Mouse (Mus musculus): ENCODE data around the gene Spic.

Spic gene

GRCm38 (mm10) chr10:88645448-88645847 lies 39.4 kb downstream of the Spic start:
- DNase-seq (ENCODE audit: low spot score in 2 of 2), result no peak

DNA sequence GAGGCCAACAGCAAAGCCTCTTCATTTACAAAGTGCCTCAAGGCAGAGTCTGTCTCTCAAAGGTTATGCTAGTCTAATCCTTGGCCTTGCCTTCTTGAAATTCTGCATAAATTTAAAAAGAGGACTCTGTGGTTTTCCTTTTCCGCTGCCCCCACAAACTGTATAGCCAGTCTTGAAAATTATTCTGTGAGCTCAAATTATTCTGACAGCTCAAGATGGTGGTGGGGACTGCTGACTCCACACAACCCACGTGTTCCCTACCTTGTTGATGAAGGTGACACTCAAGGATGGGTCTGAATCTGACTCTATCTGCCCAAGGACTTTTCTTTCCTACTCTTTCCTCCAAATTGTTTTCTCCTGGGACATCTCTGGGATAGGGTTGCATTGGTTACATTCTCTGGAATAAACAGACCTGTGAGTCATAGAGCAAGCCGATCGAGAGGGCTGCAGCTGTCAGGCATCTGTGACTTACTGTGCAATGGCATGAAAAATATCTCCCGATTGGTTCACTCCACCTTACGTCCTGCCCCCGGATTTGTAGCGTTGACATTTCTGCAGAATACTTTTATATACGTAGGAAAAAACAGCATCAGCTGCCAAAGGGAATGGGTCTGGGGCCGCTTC lies 53.4 kb downstream of the Spic start:
- no peak for DNase-seq (ENCODE audit: low spot score in 2 of 2)

GRCm38 (mm10) chr10:88630663-88631329 lies 54.0 kb downstream of the Spic start:
- no peak for DNase-seq (ENCODE audit: low spot score in 2 of 2)

DNA sequence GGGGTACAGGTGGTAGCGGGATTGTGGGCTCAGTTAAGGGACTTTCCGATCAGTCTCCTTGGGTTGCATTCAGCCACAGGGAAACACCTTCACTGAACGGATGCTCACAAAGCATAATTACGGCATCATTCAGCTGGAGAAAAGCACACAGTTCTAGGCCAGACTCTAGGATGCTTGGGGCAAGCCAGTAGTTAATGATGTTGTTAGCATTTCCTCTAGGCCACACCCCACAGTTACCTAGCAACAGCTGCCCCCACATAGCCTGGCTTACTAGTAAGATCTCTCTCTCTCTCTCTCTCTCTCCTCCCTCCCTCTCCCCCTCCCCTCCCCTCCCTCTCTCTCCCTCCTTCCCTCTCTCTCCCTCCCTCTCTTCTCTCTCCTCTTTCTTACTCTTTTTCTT lies 57.8 kb downstream of the Spic start:
- DNase-seq (ENCODE audit: low spot score in 2 of 2), result no peak

- DNase-seq (ENCODE audit: low spot score in 2 of 2), result no peak
Measured at GRCm38 (mm10) chr10:88626176-88626575, 58.6 kb downstream of the Spic start.
